Comparison of ENCODE assay signal across 11 mouse cellular contexts in genomic region chr12:112153597-112153996, GRCm38 (mm10). TPM values are rescaled to one million over a fixed set of nuclear protein-coding genes. Genes with fewer than 3 reads are reported as not detected.
A peak's percentile ranks its signal among the peaks of the same experiment; 100 is the strongest.
DNase-seq lines count a peak whose midpoint lies in the region; ATAC-seq and TF ChIP-seq lines count a peak whose summit lies in the region.
"Had no signal": no experiment of that assay in that cellular context is flagged by ENCODE, and none has a peak within 500 bp of the region (broad histone marks: within the 10 kb centered on the region; RNA-seq: fewer than 3 reads in every experiment).

No protein-coding gene starts in this region.

- WGBS in heart, embryonic 11.5 days (ENCODE audit: insufficient replicate concordance) = 63% methylated on average over 12 of the region's 12 CpGs
- 79% methylated on average over 12 of the region's 12 CpGs for WGBS in neural tube, embryonic 15.5 days
- WGBS in lung, embryonic 14.5 days = 64% methylated on average over 12 of the region's 12 CpGs

- peaks cover 32% of the 10 kb centered on the region for H3K4me1 ChIP-seq in heart, embryonic 11.5 days (ENCODE audit: control insufficient read depth, insufficient read depth, low read length)
- H3K4me1 ChIP-seq in neural tube, embryonic 15.5 days = peaks cover 64% of the 10 kb centered on the region
- H3K4me1 ChIP-seq in lung, embryonic 14.5 days (ENCODE audit: insufficient read depth) = 0 out of 2 replicates have a peak, but pooled peaks cover 3% of the 10 kb centered on the region

- H3K36me3 ChIP-seq in heart, embryonic 11.5 days (ENCODE audit: control insufficient read depth, insufficient read depth, low read length) = no peaks in the 10 kb centered on the region
- H3K36me3 ChIP-seq in neural tube, embryonic 15.5 days = no peaks in the 10 kb centered on the region
- H3K36me3 ChIP-seq in lung, embryonic 14.5 days (ENCODE audit: insufficient read depth) = no peaks in the 10 kb centered on the region
- H3K36me3 ChIP-seq: hindbrain, embryonic 15.5 days; neural tube, embryonic 12.5 days had no signal

- peak; percentile 16; the same call in 1 of the 2 replicates for ATAC-seq in heart, embryonic 11.5 days (replicated peaks; ENCODE audit: insufficient number of reproducible peaks, low FRiP score, low TSS enrichment)
- ATAC-seq in neural tube, embryonic 15.5 days (ENCODE audit: low FRiP score) = no peak
- ATAC-seq in lung, embryonic 14.5 days (ENCODE audit: insufficient read depth) = no peak

- H3K4me3 ChIP-seq in heart, embryonic 11.5 days (ENCODE audit: low read depth, low read length) = no peak overlapping the region
- H3K4me3 ChIP-seq in neural tube, embryonic 15.5 days (replicated peaks) = no peak overlapping the region
- no peak overlapping the region for H3K4me3 ChIP-seq in lung, embryonic 14.5 days (ENCODE audit: low read depth, low read length)
- H3K4me3 ChIP-seq: hindbrain, embryonic 15.5 days; neural tube, embryonic 12.5 days had no signal

- no peak for DNase-seq in heart, postnatal 14 days
- no peak for DNase-seq in neural tube, embryonic 10.5 days (ENCODE audit: extremely low spot score, low spot score)
- DNase-seq in lung, embryonic 14.5 days = peak; percentile 50
- no peak for DNase-seq in ovary, postnatal 10 days (ENCODE audit: low spot score)
- DNase-seq in thymus, postnatal 14 days = no peak
- DNase-seq: thymus, adult 2 months had no signal

- intact Hi-C loops in heart, postnatal 14 days (cut with DNase I) = no loop called here

- no peak overlapping the region for H3K27ac ChIP-seq in heart, embryonic 11.5 days (ENCODE audit: low read depth, low read length)
- peak overlapping the region; percentile 48; the same call in 1 of the 2 replicates for H3K27ac ChIP-seq in neural tube, embryonic 15.5 days (replicated peaks)
- H3K27ac ChIP-seq in lung, embryonic 14.5 days (ENCODE audit: low read depth) = no peak overlapping the region
- H3K27ac ChIP-seq: hindbrain, embryonic 15.5 days; neural tube, embryonic 12.5 days had no signal

- no peaks in the 10 kb centered on the region for H3K9me3 ChIP-seq in heart, embryonic 11.5 days (replicated peaks; ENCODE audit: control insufficient read depth, low read length)
- no peaks in the 10 kb centered on the region for H3K9me3 ChIP-seq in neural tube, embryonic 15.5 days (replicated peaks)
- no peaks in the 10 kb centered on the region for H3K9me3 ChIP-seq in lung, embryonic 14.5 days (ENCODE audit: low read depth, low read length)
- H3K9me3 ChIP-seq: hindbrain, embryonic 15.5 days; neural tube, embryonic 12.5 days had no signal

- 0 out of 2 replicates have a peak, but pooled peaks cover 1% of the 10 kb centered on the region for H3K27me3 ChIP-seq in heart, embryonic 11.5 days (ENCODE audit: control insufficient read depth, insufficient read depth, low read length)
- peaks cover 19% of the 10 kb centered on the region for H3K27me3 ChIP-seq in neural tube, embryonic 15.5 days (replicated peaks)
- H3K27me3 ChIP-seq in lung, embryonic 14.5 days (ENCODE audit: insufficient read depth, low read length) = no peaks in the 10 kb centered on the region

- H3K4me2 ChIP-seq in heart, embryonic 11.5 days = no peak overlapping the region
- H3K4me2 ChIP-seq in neural tube, embryonic 15.5 days = no peak overlapping the region
- H3K4me2 ChIP-seq in lung, embryonic 14.5 days = no peak overlapping the region
- H3K4me2 ChIP-seq: hindbrain, embryonic 15.5 days; neural tube, embryonic 12.5 days had no signal

- no peak overlapping the region for H3K9ac ChIP-seq in heart, embryonic 11.5 days (ENCODE audit: low read depth, low read length)
- H3K9ac ChIP-seq in neural tube, embryonic 15.5 days (replicated peaks) = no peak overlapping the region
- H3K9ac ChIP-seq in lung, embryonic 14.5 days = no peak overlapping the region
- H3K9ac ChIP-seq: hindbrain, embryonic 15.5 days; neural tube, embryonic 12.5 days had no signal

- TF ChIP-seq CTCF in lung, embryonic 14.5 days (IDR thresholded peaks at IDR 0.05; ENCODE audit: low read depth) = no peak

RNA-seq across cellular contexts. Expression of gene Kif26a, which starts 7.6 kb away (rescaled TPM):
- polyA plus RNA-seq in heart, embryonic 11.5 days (2014; fragmentation: Nextera tagmentation; extraction: Ambion mirVana) = 0.89 and 1.3 TPM in 2 replicates
- 10 to 100 TPM; 22.0 to 23.1 TPM for total RNA-seq in heart, postnatal 14 days (2021)
- 4.0 and 4.2 TPM in 2 replicates for polyA plus RNA-seq in neural tube, embryonic 15.5 days (2015; fragmentation: Nextera tagmentation; extraction: Ambion mirVana)
- 2.2 and 2.3 TPM in 2 replicates for polyA plus RNA-seq in lung, embryonic 14.5 days (2014; fragmentation: Nextera tagmentation; extraction: Ambion mirVana)
- total RNA-seq: CH12.LX had no signal

RNA-seq across cellular contexts. Expression of gene Aspg, which starts 47.1 kb away (rescaled TPM):
- 0.56 and 1.4 TPM in 2 replicates for polyA plus RNA-seq in heart, embryonic 11.5 days (2014; fragmentation: Nextera tagmentation; extraction: Ambion mirVana)
- total RNA-seq in heart, postnatal 14 days (2021) = 1 to 10 TPM in 1 of 2 experiments, under 1 TPM in 1; 0.37 to 2.2 TPM
- 0.84 and 3.3 TPM in 2 replicates for polyA plus RNA-seq in neural tube, embryonic 15.5 days (2015; fragmentation: Nextera tagmentation; extraction: Ambion mirVana)
- polyA plus RNA-seq in lung, embryonic 14.5 days (2014; fragmentation: Nextera tagmentation; extraction: Ambion mirVana) = 1.6 TPM in 2 replicates
- total RNA-seq: CH12.LX had no signal
